Mouse (Mus musculus): ENCODE measurements at regions not wholly inside any gene's neighbourhood (a gene's known extent, or its start where the extent isn't known, plus 50 kb on each side); places are given as distances from the start of the nearest gene placed in this dataset.
"Not testable (repeated sequence)": the region's sequence is repeated elsewhere in the genome, so short reads cannot be mapped to it uniquely, and the experiment has no call there.

DNA sequence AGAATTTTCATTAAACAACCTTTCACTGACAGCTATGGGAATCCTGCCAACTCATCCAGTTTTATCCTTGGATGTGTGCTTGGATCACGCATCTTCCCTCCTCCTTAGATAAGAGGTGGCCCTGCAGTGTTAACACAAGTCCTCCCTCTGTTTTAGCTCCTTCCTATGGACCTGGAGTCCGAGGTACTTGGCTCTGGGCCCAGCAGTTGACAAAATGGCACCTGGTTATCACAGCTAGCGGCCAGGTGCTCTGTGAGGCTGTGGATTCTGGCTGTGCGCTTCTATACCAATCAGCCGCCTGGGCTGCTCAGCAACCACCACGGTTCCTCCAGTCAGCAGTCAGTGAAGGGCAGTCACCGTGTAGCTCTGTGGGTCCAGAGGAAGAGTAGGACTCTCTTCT is 157.4 kb downstream of the Prdm2 start:
- DNase-seq, result no peak

DNA sequence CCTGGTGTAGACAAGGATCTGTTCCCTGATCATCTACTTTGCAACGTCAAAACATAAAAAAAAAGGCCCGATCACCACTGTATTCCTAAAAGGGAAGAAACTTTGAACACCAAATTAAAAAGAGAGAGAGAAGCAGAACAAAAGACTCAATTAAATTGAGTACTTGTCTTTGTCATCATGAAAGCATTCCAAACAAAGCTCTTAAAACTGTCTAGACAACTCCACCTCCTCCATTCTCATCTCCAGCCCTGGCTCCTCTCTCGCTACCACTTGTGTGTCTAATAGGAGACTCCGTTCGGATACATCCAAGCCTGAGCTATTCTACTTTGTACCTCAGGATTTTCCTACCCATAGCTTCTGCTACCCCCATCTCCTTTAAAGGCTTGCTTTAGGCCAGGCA is 159.8 kb downstream of the Prdm2 start:
- no peak for DNase-seq

DNA sequence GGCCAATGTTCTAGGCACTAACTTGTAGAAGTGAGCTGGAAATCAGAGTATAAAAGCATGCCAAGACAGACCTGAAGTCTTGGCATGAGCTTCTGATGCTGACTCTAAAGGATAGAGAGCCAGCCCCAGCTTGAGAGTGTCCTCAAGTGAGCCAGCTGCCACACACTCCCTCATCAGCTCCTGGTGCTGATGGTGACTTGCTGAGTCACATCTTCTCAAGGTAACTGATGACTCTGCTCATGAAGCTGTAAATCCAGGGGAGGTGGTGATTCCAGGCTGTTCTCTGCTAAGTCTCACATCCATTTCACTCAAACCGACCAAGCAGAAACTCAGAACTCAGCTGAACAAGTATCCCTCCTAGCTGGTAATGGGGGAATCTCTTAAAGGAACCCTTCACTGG is 161.6 kb downstream of the Prdm2 start:
- no peak for DNase-seq

DNA sequence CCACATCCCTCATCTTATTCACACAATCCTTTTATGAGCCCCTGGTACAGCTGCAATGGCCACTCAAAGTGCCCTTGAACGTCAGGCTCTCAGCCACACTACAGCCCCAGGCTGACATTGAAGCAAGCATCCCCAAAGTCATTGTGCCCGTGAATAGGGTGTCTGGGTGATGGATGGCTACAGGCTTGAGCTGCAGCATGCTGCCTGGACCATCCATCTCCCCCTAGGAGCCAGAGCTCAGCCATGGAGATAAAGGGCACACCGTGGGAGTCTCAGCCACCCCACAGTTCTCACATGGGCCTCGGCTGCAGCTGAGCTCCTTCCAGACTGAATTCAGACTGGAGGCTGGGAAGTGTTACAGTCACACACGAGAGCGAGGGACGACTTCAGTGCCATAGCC is 167.6 kb downstream of the Prdm2 start:
- DNase-seq, result no peak

DNA sequence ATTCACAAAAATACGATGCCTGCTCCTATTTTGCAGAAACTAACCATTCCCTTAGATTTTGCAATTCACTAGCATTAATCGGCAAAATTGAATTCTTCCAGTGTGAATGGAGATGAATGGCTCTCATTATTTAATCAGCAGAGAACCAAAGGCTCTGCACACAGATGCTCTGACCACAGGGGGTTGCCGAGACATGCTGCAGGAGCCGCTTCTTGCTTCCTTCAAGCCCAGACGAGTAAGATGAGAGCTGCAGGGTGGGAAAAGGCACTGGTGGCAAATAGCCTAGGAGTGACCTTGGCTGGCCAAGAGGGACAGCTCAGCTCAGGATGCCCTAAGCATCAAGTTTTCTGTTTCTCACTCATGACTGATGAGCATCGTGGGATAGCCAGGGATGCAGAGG is 170.0 kb downstream of the Prdm2 start:
- DNase-seq, result no peak

DNA sequence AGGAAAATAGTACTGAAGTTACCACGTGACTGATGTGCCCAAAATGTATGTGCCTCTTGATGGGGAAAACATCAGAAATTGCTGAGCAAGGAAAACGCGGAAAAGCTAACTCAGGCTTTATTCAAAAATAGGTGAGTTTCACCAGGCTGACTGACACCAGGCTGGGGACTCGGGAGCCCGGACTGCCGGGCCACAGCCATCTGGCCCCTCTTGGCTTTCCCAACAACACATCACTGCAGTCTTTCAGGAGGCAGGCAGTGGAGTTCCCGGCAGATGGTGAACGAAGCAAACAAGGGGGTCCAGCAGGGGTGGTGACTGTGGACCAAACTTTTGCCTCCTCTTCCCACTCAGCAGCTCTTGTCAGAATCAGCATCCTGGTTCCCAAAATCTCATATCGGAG is 174.2 kb downstream of the Prdm2 start:
- DNase-seq, result no peak

DNA sequence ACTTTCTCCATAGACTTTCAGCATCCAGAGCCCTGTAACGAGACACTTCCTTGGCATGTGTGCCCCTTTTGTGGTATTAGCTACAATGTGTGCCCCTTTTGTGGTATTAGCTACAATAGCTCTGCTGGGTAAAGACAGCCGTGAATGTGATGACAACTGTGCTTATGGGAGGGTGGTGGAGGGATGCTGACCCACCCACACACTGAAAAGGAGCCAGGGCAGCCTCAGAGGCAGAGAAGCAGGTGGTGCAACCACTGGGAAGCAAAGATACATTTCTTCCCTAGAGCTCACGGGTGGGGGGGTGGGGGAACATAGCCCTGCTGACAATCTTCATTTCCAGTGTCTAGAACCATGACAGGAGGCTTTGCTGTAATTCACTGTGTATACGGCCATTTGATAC is 176.1 kb downstream of the Prdm2 start:
- DNase-seq, result no peak

DNA sequence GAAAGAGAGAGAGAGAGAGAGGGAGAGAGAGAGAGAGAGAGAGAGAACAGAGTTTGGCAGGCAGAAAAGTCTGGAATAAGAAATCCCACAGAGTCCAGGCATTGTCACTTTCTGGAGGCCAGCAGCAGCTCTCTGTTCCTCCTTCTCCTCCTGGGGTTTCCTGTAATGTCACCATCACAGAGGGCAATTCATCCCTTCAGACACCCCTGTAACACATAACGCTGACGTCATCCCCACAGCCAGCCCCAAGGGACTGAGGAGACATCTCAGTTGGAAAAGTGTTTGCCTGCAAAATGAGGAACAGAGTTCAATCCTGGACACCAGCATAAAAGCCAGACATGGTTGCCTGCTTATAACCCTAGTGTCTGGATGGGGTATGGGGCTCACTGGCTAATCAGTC is 177.7 kb downstream of the Prdm2 start:
- DNase-seq, result not testable (repeated sequence)

DNA sequence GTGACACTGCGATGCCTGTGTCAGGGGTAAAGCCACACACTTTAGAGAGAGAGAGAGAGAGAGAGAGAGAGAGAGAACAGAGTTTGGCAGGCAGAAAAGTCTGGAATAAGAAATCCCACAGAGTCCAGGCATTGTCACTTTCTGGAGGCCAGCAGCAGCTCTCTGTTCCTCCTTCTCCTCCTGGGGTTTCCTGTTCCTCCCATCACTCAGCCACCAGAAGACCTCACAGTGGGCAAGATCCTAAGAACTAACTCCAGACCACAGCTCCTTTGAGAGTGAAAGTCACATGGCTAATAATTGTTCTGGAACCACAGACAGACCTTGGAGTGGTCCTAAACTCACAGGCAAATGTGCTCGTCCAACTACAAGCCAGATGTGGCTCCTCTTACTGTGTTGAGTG is 178.5 kb downstream of the Prdm2 start:
- not testable (repeated sequence) for DNase-seq

DNA sequence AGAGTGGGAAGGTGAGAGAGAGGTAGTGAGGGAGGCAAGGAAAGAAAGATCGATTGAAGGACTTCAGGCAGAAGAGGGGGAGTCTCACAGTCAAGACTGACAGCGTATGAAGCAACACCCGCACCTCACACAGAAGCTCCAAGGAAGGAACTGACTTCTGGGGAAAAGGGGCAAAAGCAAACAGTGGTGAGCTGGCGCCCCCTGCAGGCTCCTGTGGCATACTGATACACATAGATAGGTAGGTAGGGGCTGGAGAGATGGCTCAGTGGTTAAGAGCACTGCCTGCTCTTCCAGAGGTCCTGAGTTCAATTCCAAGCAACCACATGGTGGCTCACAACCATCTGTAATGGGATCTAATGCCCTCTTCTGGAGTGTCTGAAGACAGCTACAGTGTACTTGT is 183.0 kb downstream of the Prdm2 start:
- DNase-seq, result peak; percentile 16

DNA sequence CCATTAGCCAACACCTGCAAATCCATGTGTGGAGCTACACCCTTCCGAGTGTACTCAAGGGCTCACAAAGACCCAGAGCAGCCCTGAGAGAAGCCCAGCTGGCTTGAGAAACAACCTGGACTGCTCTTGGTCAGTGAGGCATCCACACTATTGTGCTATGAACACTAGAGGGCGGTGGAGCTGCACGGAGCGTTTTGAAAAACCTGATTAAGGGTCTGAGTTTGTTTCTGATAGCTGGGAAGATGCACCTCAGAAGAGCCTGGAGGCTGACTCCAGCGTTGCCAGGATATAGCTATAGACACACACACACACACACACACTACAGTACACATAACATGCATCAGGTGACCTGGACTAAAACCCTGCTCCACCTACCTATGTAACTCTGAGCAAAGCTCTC is 185.5 kb downstream of the Prdm2 start:
- DNase-seq, result peak; percentile 58

DNA sequence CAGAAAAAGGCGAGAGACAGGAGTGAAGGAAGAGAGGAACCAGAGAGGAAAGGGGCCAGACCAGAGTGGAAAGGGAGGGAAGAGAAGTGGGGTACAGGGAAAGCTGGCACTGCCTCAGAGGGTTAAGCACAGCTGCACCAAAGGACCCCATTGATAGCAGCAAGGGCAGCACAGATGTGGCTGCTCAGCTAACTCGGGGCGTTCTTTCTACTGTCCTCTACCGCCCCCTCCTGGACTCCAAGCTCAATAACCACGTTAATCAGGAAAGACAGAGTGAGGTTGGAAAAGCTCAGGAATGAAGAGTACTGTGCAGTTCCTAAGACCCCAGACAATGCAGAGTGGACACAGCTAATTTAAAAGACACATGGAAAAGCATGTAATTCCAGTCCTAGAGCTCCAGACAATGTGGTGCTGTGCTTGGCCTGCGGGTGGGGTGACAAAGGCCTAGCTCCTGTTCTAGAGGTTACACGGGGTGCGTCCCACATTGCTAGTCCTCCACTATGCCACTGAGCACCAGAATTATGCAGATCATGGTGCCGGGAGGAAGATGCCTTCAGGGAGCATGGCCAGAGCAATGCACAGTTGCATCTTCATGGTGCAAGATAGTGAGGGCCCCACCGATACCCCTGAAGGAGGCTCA is 191.4 kb downstream of the Prdm2 start:
- peak; percentile 55 for DNase-seq

DNA sequence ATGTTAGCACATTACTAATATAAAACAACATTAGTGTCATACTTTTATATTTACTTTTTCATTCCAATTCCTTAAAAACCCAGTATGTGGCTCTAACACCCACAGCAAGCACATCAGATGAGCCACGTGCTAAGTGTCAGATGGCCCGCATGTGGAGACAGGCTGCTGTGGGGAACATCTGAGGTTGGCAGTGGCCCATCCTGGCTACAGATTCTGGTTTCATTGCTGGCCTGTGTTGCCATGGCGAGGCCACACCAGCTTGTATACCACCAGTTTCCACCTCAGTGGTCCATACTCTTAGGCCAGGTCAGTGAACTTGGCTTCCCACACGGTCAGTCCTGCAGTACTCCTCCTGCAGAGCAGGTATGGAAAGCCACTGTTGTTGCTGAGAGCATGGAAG is 192.1 kb downstream of the Prdm2 start:
- no peak for DNase-seq

DNA sequence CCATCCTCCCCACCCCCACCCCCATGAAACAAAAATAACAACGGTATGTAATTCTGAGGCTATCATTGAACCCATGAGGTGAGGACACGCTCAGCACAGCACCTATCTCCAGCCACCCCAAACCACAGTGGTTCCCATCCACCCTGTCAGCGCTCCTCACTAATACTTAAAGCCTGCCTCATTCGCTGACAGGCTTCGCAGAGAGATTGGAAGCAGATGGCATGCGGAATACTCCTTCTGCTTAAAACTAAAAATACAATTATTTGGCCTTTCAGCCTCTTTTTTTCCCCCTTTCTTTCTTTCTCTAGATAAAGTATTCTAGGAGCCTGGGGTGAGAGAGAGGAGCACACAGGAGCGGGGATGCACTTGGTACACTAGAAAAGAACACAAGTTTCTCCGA is 199.9 kb downstream of the Prdm2 start:
- DNase-seq, result no peak

DNA sequence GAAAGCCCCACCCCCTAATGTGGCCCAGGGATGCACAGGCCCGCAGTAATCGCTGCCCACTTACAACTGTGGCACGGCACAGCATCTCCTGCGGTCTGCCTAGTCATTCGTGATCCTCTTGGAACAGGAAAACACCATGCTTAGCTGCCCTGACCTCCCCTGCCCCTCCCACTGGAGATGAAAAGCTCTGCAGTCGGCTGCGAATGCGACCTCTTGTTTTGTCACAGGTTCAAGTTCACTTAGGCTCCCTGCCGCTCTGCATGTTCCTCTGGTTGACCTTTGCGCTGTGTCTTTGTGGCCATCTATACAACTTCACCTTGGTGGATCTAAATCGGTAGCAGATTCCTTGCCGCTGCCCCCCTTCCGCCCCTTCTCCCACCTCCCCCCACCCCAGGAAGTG is 210.8 kb downstream of the Prdm2 start:
- no peak for DNase-seq

DNA sequence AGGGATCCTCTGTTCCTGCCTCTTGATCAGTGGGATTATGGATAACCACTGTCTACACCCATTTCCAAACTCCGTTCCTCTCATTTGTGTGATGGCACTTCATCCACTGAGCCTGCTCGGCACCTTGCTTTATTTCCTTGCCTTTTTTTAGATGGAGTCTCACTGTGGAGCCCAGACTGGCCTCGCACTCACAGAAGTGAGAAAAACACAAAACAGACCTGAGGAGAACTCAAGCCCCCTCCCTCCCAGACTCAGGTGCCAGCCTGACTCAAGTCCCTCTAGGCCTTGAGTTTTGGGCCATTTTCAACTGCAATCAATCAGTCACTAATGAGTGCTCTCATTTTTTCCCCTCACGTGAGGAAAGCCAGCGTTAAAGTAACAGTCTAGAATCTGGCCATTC is 211.3 kb downstream of the Prdm2 start:
- no peak for DNase-seq

DNA sequence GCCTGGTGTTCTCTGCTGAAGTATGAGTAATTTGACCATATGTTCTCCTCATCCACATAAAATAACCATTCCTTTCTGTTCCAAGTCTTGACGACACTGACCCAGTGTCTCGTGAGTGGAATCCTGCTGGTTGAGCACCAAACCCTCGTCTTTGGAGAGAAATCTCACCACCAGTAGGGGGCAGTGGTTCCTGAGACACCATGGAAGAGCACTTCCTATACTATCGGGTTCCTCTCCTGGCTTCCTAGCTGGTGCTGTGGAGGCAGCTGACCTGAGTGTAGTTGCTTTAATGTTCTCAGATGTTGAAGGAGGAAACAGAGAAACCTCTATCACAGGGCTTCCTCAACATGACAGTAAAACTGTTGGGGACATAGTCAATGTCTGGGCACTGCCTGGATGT is 216.4 kb downstream of the Prdm2 start:
- no peak for DNase-seq

DNA sequence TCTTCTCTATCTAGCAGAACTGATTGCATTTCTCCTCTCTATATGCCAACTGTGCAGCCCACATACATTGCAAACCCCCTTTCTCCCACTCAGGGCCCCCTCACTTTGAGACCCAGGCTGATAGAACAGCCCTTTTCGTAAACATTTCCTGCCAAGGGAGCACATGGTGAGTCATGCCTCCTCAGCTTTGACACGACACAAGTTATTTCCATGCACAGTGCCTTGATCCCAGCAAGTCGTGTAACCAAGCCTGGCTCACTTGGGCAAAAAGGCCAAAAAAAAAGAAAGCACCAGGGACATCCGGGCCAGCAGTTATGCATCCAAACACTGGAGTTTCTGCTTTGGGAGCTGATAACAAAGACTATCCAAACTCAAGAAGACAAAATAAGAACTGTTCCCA is 221.4 kb downstream of the Prdm2 start:
- DNase-seq, result no peak

DNA sequence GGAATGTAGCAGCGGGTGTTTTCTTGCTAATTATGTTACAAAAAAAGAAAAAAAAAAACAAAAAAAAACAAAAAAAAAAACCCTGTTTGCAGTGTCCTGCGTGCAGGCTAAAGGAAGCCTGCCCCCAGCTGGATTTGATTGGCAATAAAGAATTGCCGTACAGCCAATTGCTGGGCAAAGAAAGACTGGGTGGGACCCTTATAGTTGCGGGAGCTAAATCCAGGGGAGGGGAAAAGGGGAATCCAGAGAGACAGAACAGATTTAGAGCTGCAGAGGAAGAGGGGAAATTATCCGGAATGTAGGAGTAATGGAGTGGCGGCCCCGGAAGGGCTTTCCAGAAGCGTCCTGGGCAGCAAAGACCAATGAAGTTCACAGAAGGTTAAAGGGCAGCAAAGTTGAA is 223.6 kb downstream of the Prdm2 start:
- no peak for DNase-seq

DNA sequence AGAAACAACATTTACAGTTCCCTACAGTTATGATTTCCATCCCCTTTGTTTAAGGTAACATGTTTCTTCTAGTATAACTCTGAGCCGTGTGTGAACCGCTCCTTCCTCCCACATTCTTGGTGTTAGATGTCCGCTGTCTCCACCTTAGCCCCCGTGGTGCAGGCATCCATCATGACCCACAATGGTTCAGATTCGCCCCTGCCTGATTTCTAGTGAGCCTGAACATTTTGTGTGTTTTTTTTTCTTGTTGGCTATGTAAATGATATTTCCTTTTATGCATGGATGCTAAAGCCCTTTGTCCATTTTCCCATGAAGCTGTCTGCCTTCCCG is 229.5 kb downstream of the Prdm2 start:
- DNase-seq, result no peak

DNA sequence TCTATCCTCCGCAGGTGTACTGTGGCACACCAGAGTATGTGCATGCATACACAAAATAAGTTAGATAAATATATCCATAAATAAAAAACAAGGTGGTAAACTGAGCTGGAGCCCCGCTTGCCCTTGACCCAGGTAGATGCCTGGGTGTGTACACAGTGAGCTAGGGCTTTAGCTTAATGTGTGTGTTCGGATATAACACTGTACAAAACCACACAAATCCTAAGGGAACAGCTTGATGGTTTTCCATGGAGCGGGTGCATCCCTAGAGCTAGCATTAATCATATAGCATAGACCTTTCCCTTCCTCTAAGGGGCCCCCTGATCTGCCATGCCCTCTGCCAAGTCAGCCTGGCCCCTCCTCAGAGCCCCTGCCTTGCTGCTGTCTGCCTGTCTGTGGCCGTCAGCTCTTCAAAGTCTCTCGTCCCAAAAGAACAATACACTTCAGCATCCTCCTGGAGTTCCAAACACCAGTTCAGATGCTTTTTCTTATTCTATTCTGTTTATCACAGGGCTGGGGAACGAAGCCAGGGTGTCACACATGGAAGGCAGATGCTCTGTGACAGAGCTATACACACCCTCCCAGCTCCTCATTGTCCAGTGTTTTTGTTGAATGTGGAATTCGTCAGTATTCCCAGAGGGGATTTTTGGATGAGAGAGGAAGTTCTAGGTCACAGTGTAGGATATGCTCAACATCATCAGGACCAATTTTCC is 230.1 kb downstream of the Prdm2 start:
- no peak for DNase-seq

DNA sequence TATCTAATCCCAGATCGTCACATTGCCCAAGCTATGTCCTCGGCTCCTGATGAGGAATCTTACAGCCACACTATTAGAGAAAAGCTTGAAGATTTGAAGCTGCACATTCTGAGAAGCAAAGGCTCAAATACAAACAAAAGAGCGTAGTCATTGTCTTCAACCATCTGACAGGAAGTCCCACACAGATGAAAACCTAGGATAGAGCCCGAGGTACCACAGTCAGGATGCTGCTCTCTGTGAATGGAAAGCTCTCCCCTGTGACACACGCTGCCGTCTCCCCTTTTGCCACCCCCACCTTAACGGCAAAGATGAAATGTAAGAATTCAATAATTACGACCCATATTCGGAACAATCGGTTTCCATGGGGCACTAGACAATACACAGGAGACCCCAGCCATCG is 237.2 kb downstream of the Prdm2 start:
- no peak for DNase-seq

DNA sequence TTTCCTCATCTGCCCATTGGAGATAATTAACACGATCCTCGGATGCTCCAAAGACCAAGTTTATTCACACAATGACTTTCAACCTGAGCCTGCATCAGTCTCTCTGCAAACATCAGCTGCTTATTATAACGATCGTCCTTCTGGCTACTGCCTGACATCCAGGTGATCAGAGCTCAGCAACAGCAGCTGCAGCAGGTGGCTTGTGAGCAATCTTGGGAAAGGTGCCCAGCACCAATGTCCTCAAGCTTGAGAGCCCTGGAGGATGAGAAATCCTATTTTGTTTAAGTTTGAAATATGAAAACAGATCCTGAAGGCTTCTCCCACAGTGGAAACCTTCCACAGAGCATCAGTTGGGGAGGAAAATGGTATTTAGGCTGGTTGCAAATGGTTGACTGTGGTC is 242.8 kb downstream of the Prdm2 start:
- DNase-seq, result no peak

DNA sequence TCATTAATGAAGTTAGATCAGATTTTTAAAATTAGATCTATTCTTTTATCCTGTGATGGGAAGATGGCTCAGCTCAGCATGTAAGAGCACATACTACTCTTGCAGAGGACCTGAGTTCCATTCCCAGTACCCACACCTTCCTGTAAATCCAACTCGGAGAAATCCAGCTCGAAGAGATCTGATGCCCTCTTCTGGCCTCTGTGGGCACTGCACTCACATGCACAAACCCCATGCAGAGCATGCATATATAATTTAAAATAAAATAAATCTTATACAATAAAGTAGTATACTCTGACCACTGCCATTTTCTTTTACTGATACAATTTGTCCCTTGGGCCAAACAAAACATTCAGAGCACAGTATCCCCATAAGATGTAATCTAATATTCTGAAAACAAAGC is 245.2 kb downstream of the Prdm2 start:
- DNase-seq, result no peak

DNA sequence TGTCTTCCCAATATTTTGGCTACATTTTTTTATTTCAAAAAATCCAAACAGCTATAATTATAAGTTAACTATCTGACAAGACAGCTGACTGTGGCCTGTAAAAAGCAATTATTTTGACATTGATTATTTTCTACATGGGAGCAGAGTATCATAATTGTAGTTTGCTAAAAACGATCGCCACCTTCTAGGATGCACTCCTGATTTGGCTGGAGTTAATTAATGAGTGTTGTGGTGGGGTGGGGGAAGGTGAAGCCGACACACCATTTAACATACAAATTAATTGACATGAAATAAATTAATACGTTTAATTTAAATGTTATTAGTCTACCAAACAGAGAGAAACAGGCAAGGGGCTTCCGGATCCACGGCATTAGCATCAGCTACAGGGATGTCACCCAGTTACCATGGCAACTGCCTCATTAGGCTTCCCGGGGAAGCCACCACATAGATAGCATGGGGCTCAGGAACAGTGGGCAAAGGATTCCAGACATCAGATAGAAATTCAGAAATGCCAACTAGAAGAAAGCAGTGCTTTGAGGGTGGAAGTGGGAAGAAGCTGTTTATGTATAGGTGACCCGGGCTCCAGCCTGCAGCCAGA is 255.9 kb downstream of the Prdm2 start:
- DNase-seq, result no peak
